Mouse (Mus musculus) bone marrow macrophage, adult 2 months (primary cell): ENCODE results near the gene Adamts4.

Experiments used
- CTCF ChIP-seq: IDR thresholded peaks from 2 replicates; pipeline ENCODE4 v1.5.1; 2012; ENCODE audit warnings: low read depth, mild to moderate bottlenecking, low read length, moderate library complexity
- POLR2A ChIP-seq: IDR thresholded peaks from 2 replicates; pipeline ENCODE4 v1.6.1; 2012; ENCODE audit warnings: mild to moderate bottlenecking, low read depth, low read length, borderline replicate concordance

DNA sequence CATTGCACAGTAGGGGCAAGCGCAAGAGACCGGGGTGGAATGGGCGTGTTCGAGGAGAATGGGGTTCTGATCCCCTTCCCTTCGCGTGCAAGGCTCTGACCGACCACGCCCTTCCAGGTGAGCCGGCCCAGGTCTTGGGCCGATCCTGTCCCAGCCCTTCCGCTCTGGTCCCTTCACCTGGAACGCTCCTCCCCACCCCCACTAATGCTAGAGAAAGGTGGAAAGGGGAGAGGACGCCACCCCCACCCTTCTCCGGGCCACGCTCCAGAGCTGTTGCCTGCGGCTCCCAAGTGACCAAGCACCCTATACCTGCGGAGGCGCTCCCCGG lies 20.3 kb downstream of the Adamts4 start:
- TF ChIP-seq CTCF: no peak
- TF ChIP-seq POLR2A: no peak
